Mouse (Mus musculus): ENCODE measurements at regions not wholly inside any gene's neighbourhood (a gene's known extent, or its start where the extent isn't known, plus 50 kb on each side); places are given as distances from the start of the nearest gene placed in this dataset.

GRCm38 (mm10) chr10:8995097-8995496 lies 109.2 kb upstream of the Sash1 start:
- no peak for DNase-seq

DNA sequence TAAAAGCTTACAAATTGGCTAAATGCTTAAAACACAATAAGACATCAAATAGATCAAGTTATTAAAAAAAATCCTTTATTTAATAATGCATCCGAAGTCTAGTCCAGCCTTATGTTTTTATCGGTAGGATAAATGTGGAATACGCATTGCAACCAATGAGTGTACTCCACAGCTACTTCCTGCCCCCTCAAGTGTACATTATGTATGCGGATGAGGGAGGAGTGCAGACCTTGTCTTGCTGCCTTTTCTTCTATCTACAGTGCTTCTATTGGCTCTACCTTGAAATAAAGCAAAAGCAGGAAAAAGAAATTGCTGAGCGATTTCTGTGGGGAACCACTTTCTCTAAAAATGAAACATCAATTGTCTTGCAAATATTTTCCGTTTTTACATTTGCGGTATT lies 100.5 kb upstream of the Sash1 start:
- no peak for DNase-seq

GRCm38 (mm10) chr10:8983347-8983746 lies 97.5 kb upstream of the Sash1 start:
- no peak for DNase-seq

DNA sequence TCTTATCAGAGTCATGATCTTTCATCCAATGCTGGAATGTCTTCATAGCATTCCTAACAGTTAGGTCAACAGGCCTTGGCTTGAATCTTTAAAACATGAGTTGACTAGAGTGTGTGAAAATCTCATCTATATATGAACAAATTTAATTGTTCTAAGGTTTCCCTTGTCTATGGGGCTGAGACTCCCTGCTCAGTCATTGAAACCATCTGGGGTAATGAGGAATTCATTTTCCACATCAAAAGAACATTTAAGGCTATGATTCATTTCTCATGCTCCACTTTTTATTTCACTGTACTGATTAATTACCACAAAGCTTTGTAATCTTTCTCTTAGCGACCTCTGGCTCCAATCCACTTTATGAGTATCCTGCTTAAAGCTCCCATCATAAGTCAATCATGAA lies 94.7 kb upstream of the Sash1 start:
- no peak for DNase-seq

DNA sequence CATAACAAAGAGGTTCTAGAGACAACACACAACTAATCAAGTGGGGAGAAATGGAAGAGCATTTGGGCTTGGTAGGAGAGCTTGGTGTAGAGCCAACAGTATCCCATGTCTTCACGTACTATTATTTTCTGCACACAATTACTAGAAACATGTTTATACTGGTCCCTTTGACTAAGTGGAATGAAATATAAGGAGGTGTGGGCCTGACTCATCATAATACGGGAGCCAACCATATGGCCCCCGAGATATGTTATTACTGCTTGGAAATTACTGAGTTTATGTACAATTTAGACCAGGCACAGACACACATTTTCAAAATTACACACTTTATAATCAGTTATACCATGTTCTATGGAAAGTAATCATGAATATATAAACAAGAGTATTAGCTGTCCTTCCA lies 92.7 kb upstream of the Sash1 start:
- no peak for DNase-seq

- DNase-seq, result no peak
Measured at GRCm38 (mm10) chr10:8973934-8974333, 88.1 kb upstream of the Sash1 start.

DNA sequence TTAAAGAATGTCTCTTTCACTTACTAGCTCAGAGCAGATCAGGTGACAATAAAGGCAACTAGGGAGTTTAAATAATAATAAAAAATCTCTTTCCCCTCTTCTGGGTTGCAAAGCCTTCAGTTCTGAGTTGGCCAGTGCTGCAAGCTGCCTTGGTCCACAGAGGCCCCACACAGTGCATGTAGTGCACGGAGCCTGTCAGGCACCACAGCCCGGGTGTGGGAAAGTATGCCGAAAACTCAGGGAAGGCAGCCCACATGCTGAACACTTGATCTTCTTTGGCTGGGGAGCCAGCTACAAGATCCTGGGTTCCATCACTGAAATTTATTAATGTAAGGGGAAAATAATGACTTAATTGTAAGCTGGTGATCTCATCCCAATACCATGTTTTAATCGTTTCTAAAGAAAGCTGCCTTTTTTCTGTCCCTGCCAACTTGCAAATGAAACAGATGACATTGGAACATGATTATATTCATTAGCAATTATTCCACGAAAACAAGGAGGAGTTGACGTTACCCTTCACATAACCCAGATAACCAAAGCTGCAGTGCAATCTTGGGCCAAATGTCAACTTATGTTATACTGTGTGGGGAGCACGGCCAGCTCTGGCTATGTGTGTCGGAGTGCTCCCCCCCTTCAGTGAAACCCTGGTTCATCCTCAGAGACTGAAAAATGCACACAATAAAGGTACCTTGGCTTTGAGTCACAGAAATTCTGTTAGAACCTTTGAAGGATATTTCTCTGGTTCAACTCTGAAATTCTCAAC lies 87.1 kb upstream of the Sash1 start:
- no peak for DNase-seq

DNA sequence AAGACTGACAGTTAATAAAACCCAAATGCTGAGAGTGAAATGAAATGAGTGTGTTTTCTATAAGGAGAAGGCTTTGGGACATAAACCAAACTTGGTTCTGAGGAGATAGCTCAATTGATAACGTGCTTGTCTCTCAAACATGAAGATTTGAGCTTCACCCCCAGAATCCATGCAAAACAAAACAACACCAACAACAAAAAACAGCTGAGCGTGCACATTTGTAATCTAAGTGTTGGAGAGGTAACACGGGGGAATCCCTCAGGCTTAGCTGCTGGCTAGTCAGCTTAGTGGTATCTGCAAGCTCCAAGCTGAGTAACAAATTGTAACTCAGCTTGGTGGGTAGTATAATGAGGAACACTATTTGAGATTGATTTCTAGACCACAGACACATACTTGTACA lies 84.9 kb upstream of the Sash1 start:
- DNase-seq, result no peak

DNA sequence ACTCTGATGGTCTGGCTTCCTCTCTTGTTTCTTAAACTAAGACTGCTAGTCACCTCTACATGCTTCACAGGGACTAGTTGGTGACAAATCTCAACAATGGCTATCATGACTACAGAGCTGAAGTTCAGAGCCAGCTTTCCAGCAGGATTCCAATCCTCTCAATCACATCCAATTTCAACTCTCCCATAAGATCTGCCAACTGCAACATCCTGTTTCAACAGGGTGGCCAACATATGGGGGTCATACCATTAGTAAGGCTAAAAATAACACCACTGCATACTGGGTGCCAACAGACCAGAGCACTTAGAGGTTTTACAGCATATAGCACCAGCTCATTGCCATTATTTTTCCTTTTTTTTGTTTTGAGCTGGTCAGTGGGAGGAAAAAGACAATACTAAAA lies 83.7 kb upstream of the Sash1 start:
- no peak for DNase-seq

- DNase-seq, result no peak
Measured at GRCm38 (mm10) chr10:8969016-8969415, 83.1 kb upstream of the Sash1 start.

- DNase-seq, result peak; percentile 38
Measured at GRCm38 (mm10) chr10:8968276-8968923, 82.5 kb upstream of the Sash1 start.

DNA sequence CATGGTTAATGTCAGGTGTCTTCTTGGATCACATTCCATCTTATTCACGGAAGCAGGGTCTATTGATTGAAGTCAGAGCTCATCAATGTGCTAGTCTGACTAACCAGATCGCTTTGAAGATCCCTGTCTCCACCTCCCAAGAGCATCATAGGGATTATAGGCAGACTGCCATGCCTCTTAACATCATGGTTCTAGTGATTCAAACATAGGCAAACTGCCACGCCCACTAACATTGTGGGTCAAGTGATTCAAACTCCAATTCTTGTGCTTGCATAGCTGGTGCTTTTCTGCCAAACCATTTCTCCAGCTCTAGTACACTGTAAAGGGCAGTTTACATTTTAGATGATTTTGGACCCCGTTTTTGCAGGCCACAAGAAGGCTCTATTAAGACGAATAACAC lies 77.1 kb upstream of the Sash1 start:
- DNase-seq, result no peak

DNA sequence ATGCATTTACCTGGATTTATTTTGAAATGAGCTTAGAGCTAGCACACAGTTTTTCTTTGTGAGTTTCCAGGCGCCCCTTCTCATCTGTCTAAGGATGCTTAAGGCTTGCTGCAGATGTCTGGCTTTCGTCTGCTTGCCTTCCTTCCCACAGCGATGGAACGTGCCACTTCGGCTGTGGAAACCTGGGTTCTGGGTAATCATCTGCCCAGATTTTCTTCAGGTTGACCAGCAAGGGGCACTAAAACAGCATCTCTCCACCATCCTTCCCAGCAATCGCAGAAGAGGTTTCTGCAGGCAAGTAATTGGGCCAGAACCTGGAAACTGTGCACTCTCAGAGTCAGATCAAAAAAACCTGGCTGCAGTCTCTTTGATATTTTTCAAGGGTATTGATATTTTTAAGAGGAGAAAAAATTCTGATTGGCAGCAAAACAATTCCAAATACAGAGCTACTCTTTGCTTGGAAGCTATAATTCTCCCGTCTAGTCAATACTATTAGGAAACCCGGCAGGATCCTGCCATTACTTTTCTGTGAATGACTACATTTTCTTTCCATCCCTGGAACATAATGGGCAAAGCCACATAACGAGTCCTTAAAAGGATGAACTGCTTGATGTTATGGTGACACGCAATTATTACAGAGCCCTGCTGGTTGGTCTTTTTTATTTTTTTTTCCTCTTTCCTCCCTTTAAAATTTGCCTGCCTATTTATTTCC lies 75.2 kb upstream of the Sash1 start:
- no peak for DNase-seq

- no peak for DNase-seq
Measured at GRCm38 (mm10) chr10:8960275-8960960, 74.5 kb upstream of the Sash1 start.

- no peak for DNase-seq
Measured at GRCm38 (mm10) chr10:8955499-8956211, 69.8 kb upstream of the Sash1 start.

DNA sequence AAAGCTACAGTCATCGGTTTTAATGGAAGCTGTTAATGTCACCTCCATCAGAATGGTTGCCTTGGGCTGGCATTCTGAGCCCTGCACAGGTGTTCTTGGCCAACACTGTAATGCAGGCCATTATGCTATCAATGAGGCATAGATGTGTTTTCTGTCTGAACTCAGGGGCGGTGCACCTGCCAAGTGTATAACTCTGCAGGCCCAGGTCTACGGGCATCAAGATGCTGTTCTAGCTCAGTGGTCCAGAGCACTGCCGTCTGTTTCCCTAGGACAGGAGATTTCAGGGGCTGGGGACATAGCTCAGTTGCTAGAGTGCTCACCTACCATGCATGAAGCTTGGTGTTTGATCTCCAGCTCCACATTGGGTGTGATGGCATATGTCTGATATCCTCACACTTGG lies 68.1 kb upstream of the Sash1 start:
- no peak for DNase-seq

DNA sequence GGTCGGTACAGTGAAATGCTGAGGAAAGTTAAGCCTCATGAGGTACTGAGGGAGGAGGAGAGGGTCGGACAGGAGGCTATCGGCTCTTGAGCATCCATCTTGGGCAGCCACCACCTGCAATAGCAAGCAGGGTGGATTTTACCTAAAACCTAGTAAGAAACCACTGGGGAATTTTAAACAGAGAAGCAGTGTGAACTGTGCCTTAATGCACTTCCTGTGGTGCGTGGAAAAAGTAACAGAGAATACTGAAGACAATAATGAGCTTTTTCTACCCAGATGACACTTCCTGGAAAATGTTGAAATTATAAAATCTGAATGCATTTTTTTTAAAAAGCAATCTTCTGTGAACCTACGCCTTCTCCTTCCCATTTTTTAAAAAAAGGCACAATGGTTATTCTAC lies 67.1 kb upstream of the Sash1 start:
- DNase-seq, result no peak

GRCm38 (mm10) chr10:8951937-8952336 lies 66.1 kb upstream of the Sash1 start:
- DNase-seq, result no peak

DNA sequence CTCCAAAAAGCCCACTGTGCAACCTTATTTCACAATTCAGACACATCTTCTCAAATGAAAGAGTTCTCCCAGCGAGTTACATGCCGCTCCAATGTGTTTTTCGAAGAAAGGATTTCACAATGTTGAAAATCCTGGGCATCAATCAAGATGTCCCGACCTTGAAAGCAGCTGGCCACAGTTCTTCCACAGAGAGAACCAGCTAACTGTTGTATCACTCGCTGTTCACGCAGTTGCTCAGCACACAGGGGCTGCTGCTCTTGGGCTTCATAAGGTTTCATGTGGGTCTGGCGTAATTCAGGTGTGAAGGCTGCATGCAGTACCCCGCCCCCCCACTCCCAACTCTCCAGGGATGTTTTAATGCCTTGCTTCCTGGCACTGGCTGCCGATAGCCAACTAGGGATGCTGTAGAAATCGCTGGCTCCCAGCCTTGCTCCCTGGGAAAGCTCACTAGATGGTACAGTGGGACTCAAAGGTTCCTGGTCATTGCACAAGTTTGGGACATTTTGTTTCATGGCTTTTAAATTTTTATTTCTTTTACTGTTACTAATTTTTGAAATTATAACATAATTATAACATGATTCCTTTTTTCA lies 65.5 kb upstream of the Sash1 start:
- no peak for DNase-seq

DNA sequence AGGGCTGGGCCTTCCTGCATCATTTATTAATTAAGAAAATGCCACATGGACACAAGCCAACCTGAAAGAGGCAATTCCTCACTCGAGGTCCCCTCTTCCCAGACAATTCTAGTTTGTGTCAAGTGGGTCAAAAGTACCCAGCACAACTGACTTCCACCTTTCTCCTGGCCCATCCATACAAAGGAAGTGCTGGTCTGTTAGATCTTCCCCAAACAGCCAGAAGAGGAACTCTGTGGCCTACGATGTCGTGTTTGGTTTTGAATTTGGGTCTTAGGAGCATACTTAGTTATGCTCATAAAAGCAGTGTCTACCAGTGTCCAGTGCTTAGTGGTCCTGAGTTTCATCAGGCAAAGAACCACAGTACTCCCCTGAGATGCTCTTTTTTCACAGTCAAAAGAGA lies 62.4 kb upstream of the Sash1 start:
- DNase-seq, result no peak

- DNase-seq, result no peak
Measured at GRCm38 (mm10) chr10:8945195-8945751, 59.4 kb upstream of the Sash1 start.

DNA sequence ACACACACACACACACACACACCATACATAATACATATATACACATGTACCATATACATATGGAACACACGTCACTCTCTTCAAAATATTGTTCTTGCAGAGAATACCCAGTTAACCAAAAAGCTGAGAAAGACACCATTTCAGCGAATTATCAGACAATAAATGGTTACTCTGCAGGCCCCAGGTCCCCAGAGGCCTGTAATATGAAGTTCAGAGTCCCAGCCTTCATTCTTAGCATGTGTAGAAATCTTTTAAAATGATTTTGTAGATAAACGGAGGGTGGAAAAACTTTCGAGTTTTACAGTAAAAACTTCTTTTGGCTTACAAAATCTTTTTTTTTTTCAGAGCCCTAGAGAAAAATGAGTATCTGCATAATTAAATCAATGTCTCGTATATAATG lies 58.7 kb upstream of the Sash1 start:
- no peak for DNase-seq

All from gastrocnemius, postnatal 10 days (tissue).